Mouse (Mus musculus): ENCODE measurements around the gene Trmt44.

- TF ChIP-seq CTCF (IDR thresholded peaks at IDR 0.05; ENCODE audit: control insufficient read depth, insufficient read depth, low read length) (no peak), POLR2A (IDR thresholded peaks at IDR 0.05; ENCODE audit: borderline replicate concordance, control insufficient read depth, low read depth, low read length) (no peak)
Observed at GRCm38 (mm10) chr5:35562616-35563015, 12.3 kb downstream of the Trmt44 start.
